Mouse (Mus musculus): ENCODE data around the gene Psmg1. TPM values are rescaled to one million over a fixed set of nuclear protein-coding genes. Genes with fewer than 3 reads are reported as not detected.
A peak's percentile ranks its signal among the peaks of the same experiment; 100 is the strongest.
"Not testable (repeated sequence)": the region's sequence is repeated elsewhere in the genome, so short reads cannot be mapped to it uniquely, and the experiment has no call there.

Gene Psmg1
- total RNA-seq, 2 experiments from 2014 or later = 78.0 to 88.8 TPM

- not testable (repeated sequence) for ATAC-seq (replicated peaks; ENCODE audit: low FRiP score, low TSS enrichment, poor library complexity, severe bottlenecking)
These were observed 29.3 kb downstream of the Psmg1 start for GRCm38 (mm10) chr16:95961484-95961883.

GRCm38 (mm10) chr16:95960689-95961088 is 30.1 kb downstream of the Psmg1 start:
- ATAC-seq (replicated peaks; ENCODE audit: low FRiP score, low TSS enrichment, poor library complexity, severe bottlenecking) = not testable (repeated sequence)

GRCm38 (mm10) chr16:95958080-95958479 is 32.7 kb downstream of the Psmg1 start:
- no peak for ATAC-seq (replicated peaks; ENCODE audit: low FRiP score, low TSS enrichment, poor library complexity, severe bottlenecking)

DNA sequence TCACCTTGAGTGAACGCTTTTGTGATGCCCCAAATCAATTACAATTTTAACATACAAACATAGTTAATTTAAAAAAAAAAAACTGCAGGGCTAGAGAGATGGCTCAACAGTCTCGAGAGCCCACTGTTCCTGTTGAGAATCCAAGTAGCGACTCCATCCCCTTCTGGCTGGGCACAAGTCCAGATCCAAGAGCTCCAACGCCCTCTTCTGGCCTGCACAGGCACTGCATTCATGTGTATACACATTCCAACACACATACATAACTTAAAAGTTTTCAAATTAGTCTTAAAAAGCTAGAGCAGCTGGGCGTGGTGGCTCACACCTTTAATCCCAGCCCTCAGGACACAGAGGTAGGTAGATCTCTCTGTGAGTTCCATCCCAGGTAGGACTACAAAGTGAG is 34.1 kb downstream of the Psmg1 start:
- ATAC-seq (replicated peaks; ENCODE audit: low FRiP score, low TSS enrichment, poor library complexity, severe bottlenecking) = no peak

- no peak for ATAC-seq (replicated peaks; ENCODE audit: low FRiP score, low TSS enrichment, poor library complexity, severe bottlenecking)
These were observed 34.9 kb downstream of the Psmg1 start for GRCm38 (mm10) chr16:95955716-95956346.

- no peak for ATAC-seq (replicated peaks; ENCODE audit: low FRiP score, low TSS enrichment, poor library complexity, severe bottlenecking)
These were observed 36.4 kb downstream of the Psmg1 start for GRCm38 (mm10) chr16:95954341-95954740.

GRCm38 (mm10) chr16:95953159-95953650 is 37.6 kb downstream of the Psmg1 start:
- no peak for ATAC-seq (replicated peaks; ENCODE audit: low FRiP score, low TSS enrichment, poor library complexity, severe bottlenecking)

GRCm38 (mm10) chr16:95951471-95951870 is 39.3 kb downstream of the Psmg1 start:
- ATAC-seq (replicated peaks; ENCODE audit: low FRiP score, low TSS enrichment, poor library complexity, severe bottlenecking) = no peak

DNA sequence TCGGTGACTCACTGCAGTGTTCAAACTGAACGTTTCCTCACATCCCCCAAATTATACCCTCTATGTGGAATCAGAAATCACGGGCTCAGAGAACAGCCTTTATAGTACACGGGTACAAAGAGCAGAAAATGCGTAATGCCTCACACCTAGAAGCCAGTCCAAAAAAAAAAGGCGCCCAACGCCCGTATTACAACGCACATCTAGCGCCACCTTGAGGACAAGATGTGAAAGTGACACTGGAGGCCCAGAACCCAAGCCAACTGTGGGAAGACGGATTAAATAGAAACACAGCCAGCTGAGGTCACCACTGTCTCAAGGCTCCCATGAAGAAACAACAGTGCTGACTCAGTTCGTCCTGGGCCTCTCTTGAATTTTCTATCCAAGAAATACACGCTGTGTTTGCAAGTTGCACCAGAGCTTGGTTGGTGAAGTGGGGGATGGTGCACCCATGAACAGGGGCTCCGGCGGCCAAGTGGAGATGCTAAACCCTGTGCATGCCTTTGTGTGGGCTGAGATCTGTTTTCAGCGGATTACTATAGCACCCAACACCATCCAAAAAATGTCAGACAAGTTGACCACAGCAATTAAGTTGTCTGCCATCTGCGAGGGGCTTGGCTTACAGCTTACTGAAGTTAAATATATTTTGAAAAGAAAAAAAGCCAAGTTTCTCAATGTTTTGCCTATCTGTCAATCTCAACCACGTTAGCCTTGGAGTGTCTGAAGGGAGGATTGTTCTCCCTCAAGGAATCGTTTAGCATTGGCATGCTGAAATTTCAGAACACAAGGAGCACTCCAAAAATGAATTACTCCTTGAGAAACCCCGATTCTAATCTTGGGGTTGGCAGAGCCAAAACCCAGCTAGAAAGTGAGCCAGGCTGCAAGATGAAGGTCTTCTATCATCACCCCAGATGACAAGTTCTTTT is 45.1 kb downstream of the Psmg1 start:
- ATAC-seq (replicated peaks; ENCODE audit: low FRiP score, low TSS enrichment, poor library complexity, severe bottlenecking) = peak; percentile 77

- no peak for ATAC-seq (replicated peaks; ENCODE audit: low FRiP score, low TSS enrichment, poor library complexity, severe bottlenecking)
These were observed 47.6 kb downstream of the Psmg1 start for GRCm38 (mm10) chr16:95943186-95943585.

DNA sequence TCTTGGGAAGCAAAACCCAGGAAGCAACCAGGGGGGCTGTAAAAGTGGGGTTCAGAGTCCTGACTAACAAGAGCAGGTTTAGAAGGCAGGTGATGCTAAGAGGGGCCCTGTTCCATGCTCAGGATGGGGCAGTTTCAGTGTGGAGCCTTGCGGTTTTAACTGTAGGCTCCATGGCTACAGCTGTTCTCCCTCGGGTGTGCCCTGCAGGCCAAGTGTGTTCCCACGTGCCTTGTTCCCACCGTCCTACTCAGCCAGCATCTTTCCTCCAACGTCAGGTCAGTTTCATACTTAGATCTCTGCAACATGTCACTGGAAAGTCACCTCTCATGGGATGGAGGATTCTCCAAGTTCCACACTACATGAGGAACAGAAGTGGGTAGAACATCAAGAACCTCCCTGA is 49.2 kb downstream of the Psmg1 start:
- ATAC-seq (replicated peaks; ENCODE audit: low FRiP score, low TSS enrichment, poor library complexity, severe bottlenecking) = no peak

- ATAC-seq (replicated peaks; ENCODE audit: low FRiP score, low TSS enrichment, poor library complexity, severe bottlenecking) = no peak
These were observed 55.2 kb downstream of the Psmg1 start for GRCm38 (mm10) chr16:95935495-95935961.

GRCm38 (mm10) chr16:95932860-95933259 is 57.9 kb downstream of the Psmg1 start:
- no peak for ATAC-seq (replicated peaks; ENCODE audit: low FRiP score, low TSS enrichment, poor library complexity, severe bottlenecking)

DNA sequence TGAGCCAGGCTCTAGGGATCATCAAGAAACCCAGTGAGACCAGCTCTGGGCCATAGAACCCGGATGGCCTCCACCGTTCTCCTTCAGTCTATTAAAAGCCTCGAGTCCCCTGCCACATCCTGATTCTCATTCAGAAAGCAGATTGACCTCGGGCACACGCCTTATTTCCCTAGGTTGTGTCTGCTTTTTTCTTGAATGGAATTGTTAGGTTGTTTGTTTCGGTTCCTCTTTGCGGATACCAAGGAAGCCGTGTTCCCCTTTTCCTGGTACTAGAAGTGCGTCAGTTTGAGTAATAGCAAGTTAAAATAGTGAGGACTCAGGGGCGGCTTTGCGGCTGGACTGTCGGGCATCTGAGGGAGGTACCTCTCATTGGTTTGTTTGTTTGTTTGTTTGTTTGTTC is 59.3 kb downstream of the Psmg1 start:
- no peak for ATAC-seq (replicated peaks; ENCODE audit: low FRiP score, low TSS enrichment, poor library complexity, severe bottlenecking)

Other genes starting within 250 kb of the Psmg1 start
- gene Brwd1, start 91.6 kb upstream of the Psmg1 start, total RNA-seq (2014; fragmentation: Nextera tagmentation) = 66.3 and 76.7 TPM in 2 replicates
- gene Brwd1, start 91.6 kb upstream of the Psmg1 start, total RNA-seq (2017) = 56.5 and 66.8 TPM in 2 replicates
- 204 and 213 TPM in 2 replicates for gene Hmgn1, start 136.8 kb upstream of the Psmg1 start, total RNA-seq (2014; fragmentation: Nextera tagmentation)
- gene Hmgn1, start 136.8 kb upstream of the Psmg1 start, total RNA-seq (2017) = 395 and 654 TPM in 2 replicates
- 14.2 and 16.5 TPM in 2 replicates for gene Wrb, start 154.4 kb upstream of the Psmg1 start, total RNA-seq (2014; fragmentation: Nextera tagmentation)
- gene Wrb, start 154.4 kb upstream of the Psmg1 start, total RNA-seq (2017) = 11.1 and 25.0 TPM in 2 replicates
- gene Lca5l, start 201.3 kb upstream of the Psmg1 start, total RNA-seq (2014; fragmentation: Nextera tagmentation) = not detected in 2 replicates
- gene Lca5l, start 201.3 kb upstream of the Psmg1 start, total RNA-seq (2017) = not detected in 2 replicates
- 2.6 TPM in 1 of 2 replicates, not detected in the other for gene Sh3bgr, start 209.5 kb upstream of the Psmg1 start, total RNA-seq (2014; fragmentation: Nextera tagmentation)
- not detected in 2 replicates for gene Sh3bgr, start 209.5 kb upstream of the Psmg1 start, total RNA-seq (2017)
- gene B3galt5, start 244.8 kb upstream of the Psmg1 start, total RNA-seq (2014; fragmentation: Nextera tagmentation) = not detected in 2 replicates
- 0.28 TPM in 1 of 2 replicates, not detected in the other for gene B3galt5, start 244.8 kb upstream of the Psmg1 start, total RNA-seq (2017)

All from megakaryocyte-erythroid progenitor cell, adult 5-6 weeks (primary cell).